Mouse (Mus musculus) cortical plate, adult 2 months (tissue): ENCODE measurements around the gene Pygo2. TPM values are rescaled to one million over a fixed set of nuclear protein-coding genes. Genes with fewer than 3 reads are reported as not detected.

Source experiments
- H3K27ac ChIP-seq: fragments of 200-500 bp; 2 replicates; pipeline ENCODE4 v1.5.1; 2012; ENCODE audit warnings: low read length, control low read depth, inconsistent platforms; ENCODE audit not compliant: insufficient read depth
- H3K4me1 ChIP-seq: fragments of 200-500 bp; 2 replicates; pipeline ENCODE4 v1.6.1; 2011; ENCODE audit warnings: low read length; ENCODE audit not compliant: control insufficient read depth, insufficient read depth
- H3K4me3 ChIP-seq: fragments of 200-500 bp; 2 replicates; pipeline ENCODE4 v1.5.1; 2011; ENCODE audit warnings: mild to moderate bottlenecking, low read length, control low read depth; ENCODE audit not compliant: insufficient read depth
- CTCF ChIP-seq: fragments of 200-500 bp; IDR thresholded peaks from 2 replicates; pipeline ENCODE4 v1.5.1; 2011; ENCODE audit warnings: mild to moderate bottlenecking, control low read depth, low read length; ENCODE audit not compliant: insufficient read depth; ENCODE audit errors: extremely low read depth
- POLR2A ChIP-seq: fragments of 200-500 bp; IDR thresholded peaks from 2 replicates; pipeline ENCODE4 v1.6.1; 2011; ENCODE audit warnings: mild to moderate bottlenecking, low read length, control low read depth; ENCODE audit not compliant: insufficient read depth; ENCODE audit errors: extremely low read depth
- polyA plus RNA-seq: library from polyadenylated mRNA; depleted of rRNA; stranded (reverse); fragments of >200 nt; gene quantifications from 2 replicates; pipeline ENCODE4 v1.2.3, GENCODE M21; 2012

The Pygo2 gene
- polyA plus RNA-seq, 1 experiment: 47.2 TPM

- no peak overlapping the region for H3K27ac ChIP-seq
- H3K4me3 ChIP-seq: no peak overlapping the region
- H3K4me1 ChIP-seq: peaks cover 6% of the 10 kb centered on the region; the same call in 1 of the 2 replicates
- TF ChIP-seq CTCF (no peak), POLR2A (no peak)
Measured at GRCm38 (mm10) chr3:89406887-89407286, 23.1 kb upstream of the Pygo2 start.

DNA sequence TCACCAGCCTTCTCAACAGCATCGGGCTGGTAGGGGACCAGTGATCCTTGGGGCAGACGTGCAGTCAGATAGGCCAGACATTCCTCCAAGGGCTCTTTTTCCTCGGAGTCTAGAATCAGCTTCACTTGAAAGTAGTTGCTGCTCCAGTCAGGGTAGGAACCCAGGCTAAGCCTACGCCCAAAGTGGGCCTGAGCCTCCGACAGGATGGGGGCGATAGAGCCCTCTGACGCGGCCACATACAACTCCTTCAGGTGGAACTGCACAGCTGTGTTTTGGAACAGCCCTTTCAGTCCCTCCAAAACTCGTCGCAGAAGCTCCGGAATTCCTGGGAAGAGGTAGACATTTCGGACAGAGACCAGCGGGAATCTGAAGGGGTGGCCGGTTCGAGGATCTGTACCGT, 21.6 kb upstream of the Pygo2 start:
- no peak for TF ChIP-seq CTCF
- no peak for TF ChIP-seq POLR2A
- no peak overlapping the region for H3K4me3 ChIP-seq
- peaks cover 6% of the 10 kb centered on the region; the same call in 1 of the 2 replicates for H3K4me1 ChIP-seq
- H3K27ac ChIP-seq: no peak overlapping the region

DNA sequence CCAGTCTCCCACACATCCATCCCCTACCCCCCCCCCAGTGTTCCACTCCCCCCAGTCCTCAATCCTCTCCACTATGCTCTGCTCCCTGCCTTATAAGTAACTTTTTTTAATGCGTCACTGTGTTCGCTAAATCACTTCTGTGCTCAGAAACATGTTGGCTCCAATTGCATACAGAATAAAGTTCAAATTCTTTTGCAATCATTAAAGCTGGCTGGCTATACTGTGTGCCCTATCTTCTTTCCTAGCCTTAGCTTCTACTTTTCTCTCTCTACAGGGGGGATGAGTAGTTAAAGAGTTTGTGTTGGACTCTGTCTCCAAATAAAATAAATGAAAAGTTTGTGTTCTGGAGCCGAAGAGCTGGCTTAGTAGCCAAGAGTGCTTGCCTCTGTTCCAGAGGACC, 20.3 kb upstream of the Pygo2 start:
- no peak for TF ChIP-seq POLR2A
- TF ChIP-seq CTCF: no peak
- H3K27ac ChIP-seq: no peak overlapping the region
- no peak overlapping the region for H3K4me3 ChIP-seq
- peaks cover 6% of the 10 kb centered on the region; the same call in 1 of the 2 replicates for H3K4me1 ChIP-seq

DNA sequence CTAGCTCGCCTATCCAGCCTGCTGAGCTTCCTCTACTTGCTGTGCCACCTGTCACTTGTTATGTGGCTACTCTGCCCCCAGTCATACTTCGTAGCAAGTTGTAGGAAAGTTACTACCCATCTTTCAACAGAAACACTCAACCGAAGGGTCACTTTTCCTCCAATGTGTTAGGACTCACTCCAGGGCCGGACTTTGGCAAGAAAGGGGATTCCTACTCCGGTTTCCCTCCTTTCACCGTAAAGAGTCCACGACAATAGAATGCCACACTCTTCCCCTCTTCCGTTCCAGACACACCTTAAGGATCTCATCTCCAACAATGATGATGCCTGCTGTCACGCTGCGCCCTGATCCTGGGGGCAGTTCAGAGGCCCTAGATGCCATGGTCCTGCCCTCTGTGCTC, 19.1 kb upstream of the Pygo2 start:
- H3K4me3 ChIP-seq: peak overlapping the region; percentile 30
- H3K27ac ChIP-seq: no peak overlapping the region
- H3K4me1 ChIP-seq: peaks cover 6% of the 10 kb centered on the region; the same call in 1 of the 2 replicates
- TF ChIP-seq POLR2A (no peak), CTCF (no peak)

DNA sequence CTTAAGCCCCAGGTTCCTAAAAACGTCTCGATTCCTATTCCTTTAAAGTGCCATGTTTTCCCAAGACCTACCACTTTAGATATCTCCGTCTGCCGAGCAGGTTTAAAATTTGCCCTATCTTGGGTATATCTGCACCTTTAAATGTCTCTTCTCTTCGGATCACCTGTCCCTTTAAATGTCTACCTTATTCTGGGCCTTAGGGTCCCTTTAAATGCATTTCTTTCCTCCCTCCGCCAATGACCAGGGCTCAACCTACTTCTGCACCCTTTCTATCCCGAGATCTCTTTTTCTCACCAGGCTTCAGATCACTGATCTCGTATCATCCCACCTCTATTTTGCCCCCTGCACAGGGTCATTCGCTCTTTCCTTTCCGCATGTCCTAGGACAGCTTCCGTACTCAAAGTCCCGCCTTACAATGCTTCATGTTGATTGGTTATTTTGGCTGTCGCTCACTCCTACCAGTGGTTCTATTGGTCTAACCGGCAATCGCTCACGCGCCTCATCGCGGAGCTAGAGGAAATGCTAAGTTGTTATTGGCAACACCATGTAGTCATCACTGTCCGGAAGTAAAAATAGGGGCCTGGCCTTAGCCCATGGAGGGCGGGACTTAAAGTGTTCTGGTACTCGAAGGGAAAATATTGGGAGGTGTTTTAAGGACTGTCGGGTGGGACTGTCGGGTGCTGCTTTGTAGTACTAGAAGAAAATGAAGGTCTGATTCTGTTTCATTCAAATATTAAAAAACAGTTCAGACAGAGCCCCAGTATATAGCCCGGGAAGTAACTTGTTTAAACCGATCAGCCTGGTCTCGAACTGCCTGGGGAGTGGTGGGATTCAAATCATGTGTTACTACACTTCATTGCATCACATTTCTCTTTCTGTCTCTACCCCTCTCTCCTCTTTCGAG, 18.3 kb upstream of the Pygo2 start, which contains the start of gene Flad1:
Gene Flad1, minus strand, starts transcription at position 381 of the 904 bp plus-strand sequence.
- no peak within 1 kb of the TSS for H3K27ac ChIP-seq
- H3K4me3 ChIP-seq: peak within 1 kb of the TSS; percentile 30
- H3K4me1 ChIP-seq: peaks cover 6% of the 10 kb centered on the region; the same call in 1 of the 2 replicates
- TF ChIP-seq POLR2A: 0 out of 2 replicates have a peak, but pooled peaks have one; percentile 34
- TF ChIP-seq CTCF: no peak

- Histone ChIP-seq H3K27ac (no peak overlapping the region), H3K4me3 (no peak overlapping the region), H3K4me1 (peaks cover 3% of the 10 kb centered on the region; the same call in 1 of the 2 replicates)
- TF ChIP-seq CTCF (no peak), POLR2A (no peak)
Measured at GRCm38 (mm10) chr3:89416158-89416557, 13.9 kb upstream of the Pygo2 start.

- no peak for TF ChIP-seq CTCF
- TF ChIP-seq POLR2A: no peak
- Histone ChIP-seq H3K4me3 (no peak overlapping the region), H3K27ac (no peak overlapping the region), H3K4me1 (peaks cover 3% of the 10 kb centered on the region; the same call in 1 of the 2 replicates)
Measured at GRCm38 (mm10) chr3:89417131-89417530, 12.9 kb upstream of the Pygo2 start.

GRCm38 (mm10) chr3:89417840-89418169, 12.2 kb upstream of the Pygo2 start:
- Histone ChIP-seq H3K4me1 (peaks cover 3% of the 10 kb centered on the region; the same call in 1 of the 2 replicates), H3K27ac (no peak overlapping the region), H3K4me3 (peak overlapping the region; percentile 73)
- TF ChIP-seq POLR2A: no peak
- TF ChIP-seq CTCF: no peak

GRCm38 (mm10) chr3:89418170-89418860, 11.7 kb upstream of the Pygo2 start, which contains the start of the genes Cks1b and Shc1:
Gene Cks1b (minus strand): TSS chr3:89418383.
Gene Shc1 (plus strand): TSS chr3:89418443.
- H3K27ac ChIP-seq: peak within 1 kb of the TSS; percentile 53
- H3K4me3 ChIP-seq: peak within 1 kb of the TSS; percentile 73
- peaks cover 3% of the 10 kb centered on the region; the same call in 1 of the 2 replicates for H3K4me1 ChIP-seq
- no peak for TF ChIP-seq POLR2A
- no peak for TF ChIP-seq CTCF
